Mouse (Mus musculus) thymus, adult 2 months (tissue): ENCODE results near the gene Ankrd13c.

Experiments
- CTCF ChIP-seq: fragments of 200-500 bp; IDR thresholded peaks from 2 replicates; pipeline ENCODE4 v1.5.1; 2012; ENCODE audit warnings: mild to moderate bottlenecking, control low read depth, low read length, moderate library complexity, borderline replicate concordance; ENCODE audit not compliant: control insufficient read depth, poor library complexity, insufficient read depth; ENCODE audit errors: extremely low read depth
- POLR2A ChIP-seq: fragments of 200-500 bp; IDR thresholded peaks from 2 replicates; pipeline ENCODE4 v1.6.1; 2012; ENCODE audit warnings: mild to moderate bottlenecking, low read length, control low read depth, moderate library complexity; ENCODE audit not compliant: control insufficient read depth, poor library complexity, insufficient read depth; ENCODE audit errors: extremely low read depth

DNA sequence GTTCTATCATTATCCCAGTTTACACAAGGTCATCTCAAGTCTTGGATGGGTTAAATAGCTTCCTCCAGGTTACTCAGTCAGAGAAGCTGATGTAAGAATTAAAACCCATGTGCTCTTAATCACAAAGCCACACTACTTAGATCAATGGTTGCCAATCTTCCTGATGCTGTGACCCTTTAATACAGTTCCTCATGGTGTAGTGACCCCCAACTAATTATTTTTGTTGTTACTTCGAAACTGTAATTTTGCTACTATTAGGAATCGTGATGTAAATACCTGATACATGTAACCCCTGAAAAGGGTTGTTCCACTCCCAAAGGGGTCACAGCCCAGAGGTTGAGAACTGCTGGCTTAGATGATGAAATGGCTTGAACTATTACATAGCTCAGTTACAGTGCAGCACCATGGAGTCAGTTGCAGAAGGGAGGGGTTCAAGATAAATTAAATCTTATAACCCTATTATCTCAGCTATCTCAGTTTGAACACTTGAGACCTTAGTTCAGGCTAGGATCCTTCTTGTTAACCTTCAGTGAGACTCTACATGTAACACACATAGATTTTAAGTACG, 23.7 kb upstream of the Ankrd13c start:
- no peak for TF ChIP-seq CTCF
- TF ChIP-seq POLR2A: no peak
